Mouse (Mus musculus): Measurements from ENCODE around the gene Hectd2.

Hectd2 gene

GRCm38 (mm10) chr19:36652686-36653085 lies 98.2 kb downstream of the Hectd2 start:
- no peak for DNase-seq (ENCODE audit: low spot score in 2 of 2)

- no peak for DNase-seq (ENCODE audit: low spot score in 2 of 2)
These were observed 108.3 kb downstream of the Hectd2 start for GRCm38 (mm10) chr19:36662734-36663133.

GRCm38 (mm10) chr19:36663918-36664317 lies 109.5 kb downstream of the Hectd2 start:
- DNase-seq (ENCODE audit: low spot score in 2 of 2): no peak

GRCm38 (mm10) chr19:36664417-36664816 lies 110.0 kb downstream of the Hectd2 start:
- no peak for DNase-seq (ENCODE audit: low spot score in 2 of 2)

- DNase-seq (ENCODE audit: low spot score in 2 of 2): no peak
These were observed 110.8 kb downstream of the Hectd2 start for GRCm38 (mm10) chr19:36665206-36665605.

DNA sequence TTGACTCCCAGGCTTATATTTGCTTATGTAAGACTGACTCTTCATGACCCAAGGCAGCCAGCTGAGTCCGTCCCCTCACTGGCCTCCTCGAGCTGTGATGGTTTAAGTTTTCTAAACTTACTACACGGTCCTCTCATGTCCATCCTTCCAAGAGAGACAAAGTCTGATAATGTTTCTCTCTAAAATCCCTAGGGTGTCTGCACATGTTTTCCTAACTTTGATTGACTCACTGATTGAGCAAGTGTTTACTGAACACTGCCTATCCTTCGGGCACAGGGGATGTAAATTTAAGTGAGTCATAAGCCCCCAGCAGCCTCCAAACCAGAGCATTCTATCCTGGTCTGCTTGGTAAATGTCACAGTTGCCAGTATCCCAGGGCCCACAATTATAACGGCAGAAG lies 111.2 kb downstream of the Hectd2 start:
- no peak for DNase-seq (ENCODE audit: low spot score in 2 of 2)

GRCm38 (mm10) chr19:36666471-36666870 lies 112.0 kb downstream of the Hectd2 start:
- no peak for DNase-seq (ENCODE audit: low spot score in 2 of 2)

- DNase-seq (ENCODE audit: low spot score in 2 of 2): no peak
These were observed 112.9 kb downstream of the Hectd2 start for GRCm38 (mm10) chr19:36667368-36667767.

DNA sequence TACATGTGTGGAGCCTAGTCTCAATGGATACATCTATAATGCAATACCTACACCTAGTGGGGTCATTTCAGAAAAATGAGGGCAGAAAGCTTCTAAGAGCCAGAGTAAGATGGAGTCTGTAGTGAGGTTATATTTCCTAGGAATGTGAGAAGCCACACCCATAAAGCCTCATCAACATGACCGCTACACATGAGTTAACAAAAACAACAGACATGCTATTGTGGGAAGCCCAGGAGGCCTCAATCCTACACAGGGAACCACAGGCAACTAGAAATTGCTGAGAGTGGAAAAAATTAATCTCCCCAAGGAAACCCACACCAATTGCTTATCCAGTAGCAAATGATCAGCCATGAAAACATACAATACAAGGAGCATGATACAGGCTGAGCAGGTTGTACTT lies 113.7 kb downstream of the Hectd2 start:
- DNase-seq (ENCODE audit: low spot score in 2 of 2): no peak

DNA sequence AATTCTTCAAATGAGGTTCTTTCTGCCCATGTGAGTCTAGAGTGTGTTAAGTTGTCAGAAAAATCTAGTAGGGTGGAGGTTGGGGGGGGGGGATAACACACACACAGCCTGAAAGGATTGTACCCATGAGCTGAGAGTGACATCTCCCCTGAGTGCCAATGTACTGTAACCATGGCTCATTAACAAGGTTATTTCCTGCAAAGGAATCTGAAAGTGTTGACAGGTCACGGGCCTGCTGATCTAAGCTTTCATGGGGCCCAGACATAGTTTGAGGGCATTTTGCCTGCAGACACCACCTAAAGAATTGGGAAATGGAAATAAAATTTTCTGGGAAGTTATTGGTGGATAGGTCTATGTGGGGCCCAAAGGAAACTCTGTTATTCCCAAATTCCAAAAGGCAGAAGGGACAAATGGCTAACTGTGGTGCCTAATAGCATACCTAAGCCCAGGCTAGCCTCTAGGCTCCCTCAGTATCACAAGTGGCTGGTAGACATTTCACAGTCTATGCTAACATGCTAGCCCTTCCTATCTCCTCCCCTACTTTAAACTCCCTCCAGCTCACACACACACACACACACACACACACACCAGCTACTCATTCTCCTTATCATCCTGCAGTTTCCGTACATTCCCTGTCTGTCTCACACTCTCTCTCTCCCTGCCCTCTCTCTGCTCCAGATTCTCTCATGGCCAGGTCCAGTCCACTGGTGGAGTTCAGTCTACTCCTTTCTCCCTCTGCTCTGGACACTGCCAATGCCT lies 114.6 kb downstream of the Hectd2 start:
- no peak for DNase-seq (ENCODE audit: low spot score in 2 of 2)

DNA sequence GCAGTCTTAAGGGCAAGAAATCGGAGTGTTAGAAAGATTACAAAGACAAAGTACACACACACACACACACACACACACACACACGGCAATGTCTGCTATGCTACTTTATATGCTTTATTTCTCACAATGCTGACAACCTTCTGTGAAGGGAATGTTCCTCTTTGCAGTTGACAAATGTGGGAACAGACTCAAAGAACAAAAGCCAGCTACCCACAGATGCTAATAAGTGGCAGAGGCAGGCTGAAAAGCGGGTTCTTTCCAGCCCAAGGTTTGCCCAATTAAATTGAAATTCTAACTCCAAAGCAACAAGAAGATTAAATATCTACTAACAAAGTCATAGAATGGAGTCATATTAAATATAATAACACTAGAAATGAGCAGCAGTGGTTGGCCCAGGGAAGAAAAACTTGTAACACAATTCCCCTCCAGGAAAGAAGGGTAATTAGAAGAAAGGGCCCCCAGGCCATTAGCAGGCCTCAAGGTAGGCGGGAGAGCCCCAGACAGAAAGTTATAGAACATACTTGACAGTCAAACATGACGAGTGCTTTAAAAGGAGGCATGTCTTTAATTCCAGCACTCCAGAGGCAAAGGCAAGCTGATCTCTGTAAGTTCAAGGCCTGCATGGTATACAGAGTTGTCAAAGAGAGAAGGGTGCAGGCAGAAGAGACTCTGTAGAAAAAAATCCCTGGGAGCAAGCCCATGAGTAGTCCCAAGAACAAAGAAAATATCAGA lies 115.4 kb downstream of the Hectd2 start:
- no peak for DNase-seq (ENCODE audit: low spot score in 2 of 2)

Data from frontal cortex, postnatal 25 days (tissue).